Mouse (Mus musculus) hematopoietic multipotent progenitor cell, adult 10-12 weeks (in vitro differentiated cells): Measurements from ENCODE around the gene Apoa1. TPM values are rescaled to one million over a fixed set of nuclear protein-coding genes. Genes with fewer than 3 reads are reported as not detected.

Experiments
- polyA plus RNA-seq: library from polyadenylated mRNA; stranded (reverse); fragments of >175 nt; gene quantifications from 2 replicates; pipeline ENCODE4 v1.2.3, GENCODE M21; 2012; ENCODE audit warnings: low replicate concordance

The Apoa1 gene
- polyA plus RNA-seq: not detected in 2 replicates

DNA sequence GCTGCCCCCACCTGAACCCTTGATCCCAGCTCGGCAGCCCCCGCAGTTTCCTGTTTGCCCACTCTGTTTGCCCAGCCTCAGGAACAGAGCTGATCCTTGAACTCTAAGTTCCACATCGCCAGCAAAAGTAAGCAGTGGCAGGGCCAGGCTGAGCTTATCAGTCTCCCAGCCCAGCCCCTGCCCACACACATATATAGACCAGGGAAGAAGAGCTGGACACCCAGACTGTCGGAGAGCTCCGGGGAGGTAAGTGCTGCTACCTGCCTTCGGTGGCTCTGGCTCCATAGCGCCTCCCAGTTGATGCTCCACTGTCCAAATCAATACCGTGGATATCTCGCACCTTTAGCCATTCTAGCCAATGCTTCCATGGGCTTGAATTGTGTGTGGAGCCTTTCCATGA is at the start of gene Apoa1:
Gene Apoa1 (plus strand): TSS at position 90 of the 400 bp plus-strand sequence.

DNA sequence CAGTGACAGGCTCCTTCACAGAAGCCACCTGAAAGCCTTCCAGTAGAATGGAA is 7.0 kb downstream of the Apoa1 start, which contains the start of gene Apoc3:
Gene Apoc3 (minus strand): TSS at position 41 of the 53 bp plus-strand sequence.

DNA sequence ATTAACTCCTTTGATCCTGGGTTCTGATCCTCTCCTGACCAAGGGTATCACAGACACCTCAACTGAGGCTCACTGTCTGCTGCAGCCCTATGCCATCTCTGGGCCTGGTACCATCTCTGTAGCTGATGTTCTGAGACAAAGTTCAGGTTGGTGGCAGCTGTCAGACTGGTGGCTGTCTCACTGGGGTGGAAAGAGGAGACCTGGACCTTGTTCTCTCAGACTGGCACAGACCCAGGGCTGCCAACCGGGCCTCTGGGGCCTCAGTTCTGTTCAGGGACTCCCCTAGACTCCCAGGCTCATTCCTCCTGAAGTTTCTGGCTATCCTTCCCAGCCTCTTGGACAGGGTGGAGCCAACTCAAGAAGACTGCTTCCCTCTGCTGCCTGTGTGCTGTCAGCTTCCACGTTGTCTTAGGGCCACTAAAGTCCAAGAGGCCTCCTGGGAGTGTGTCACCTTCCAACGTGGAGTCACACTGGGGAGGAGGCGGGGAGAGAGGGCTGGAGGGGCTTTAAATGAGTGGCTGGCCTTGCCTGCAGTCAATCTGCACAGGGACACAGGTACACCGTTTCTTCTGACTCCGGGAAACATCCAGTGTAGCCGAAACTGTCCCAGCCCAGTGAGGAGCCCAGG is 12.3 kb downstream of the Apoa1 start, which contains the start of gene Apoa4:
Gene Apoa4 (plus strand): TSS at position 171 of the 628 bp plus-strand sequence.

DNA sequence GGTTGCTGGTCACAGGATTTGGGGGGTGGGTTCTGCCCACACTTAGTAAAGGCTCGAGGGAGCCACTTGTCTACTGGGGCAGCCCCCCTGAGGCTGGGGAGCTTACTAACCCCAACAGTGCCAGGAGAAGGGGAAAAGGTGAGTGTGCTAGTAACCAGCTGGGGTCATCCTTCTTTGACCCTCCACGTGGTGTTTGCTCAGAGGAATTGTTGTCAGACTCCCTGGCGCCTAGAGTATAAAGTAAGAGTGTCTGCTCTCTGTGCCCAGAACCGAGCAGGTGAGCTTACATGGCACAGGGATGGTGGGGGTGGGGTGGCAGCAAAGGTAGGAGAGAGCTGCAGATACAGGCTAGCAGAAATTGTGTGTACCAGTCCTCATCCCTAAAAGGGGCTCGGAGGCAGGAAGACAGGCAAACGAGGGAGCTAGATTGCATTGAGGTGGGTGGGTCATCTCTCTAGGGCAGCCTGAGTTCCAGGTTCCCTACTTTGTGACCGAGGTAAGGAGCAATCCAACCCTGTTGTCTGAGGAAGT is 40.0 kb downstream of the Apoa1 start, which contains the start of gene Apoa5:
Gene Apoa5 (plus strand): TSS at position 291 of the 531 bp plus-strand sequence.

DNA sequence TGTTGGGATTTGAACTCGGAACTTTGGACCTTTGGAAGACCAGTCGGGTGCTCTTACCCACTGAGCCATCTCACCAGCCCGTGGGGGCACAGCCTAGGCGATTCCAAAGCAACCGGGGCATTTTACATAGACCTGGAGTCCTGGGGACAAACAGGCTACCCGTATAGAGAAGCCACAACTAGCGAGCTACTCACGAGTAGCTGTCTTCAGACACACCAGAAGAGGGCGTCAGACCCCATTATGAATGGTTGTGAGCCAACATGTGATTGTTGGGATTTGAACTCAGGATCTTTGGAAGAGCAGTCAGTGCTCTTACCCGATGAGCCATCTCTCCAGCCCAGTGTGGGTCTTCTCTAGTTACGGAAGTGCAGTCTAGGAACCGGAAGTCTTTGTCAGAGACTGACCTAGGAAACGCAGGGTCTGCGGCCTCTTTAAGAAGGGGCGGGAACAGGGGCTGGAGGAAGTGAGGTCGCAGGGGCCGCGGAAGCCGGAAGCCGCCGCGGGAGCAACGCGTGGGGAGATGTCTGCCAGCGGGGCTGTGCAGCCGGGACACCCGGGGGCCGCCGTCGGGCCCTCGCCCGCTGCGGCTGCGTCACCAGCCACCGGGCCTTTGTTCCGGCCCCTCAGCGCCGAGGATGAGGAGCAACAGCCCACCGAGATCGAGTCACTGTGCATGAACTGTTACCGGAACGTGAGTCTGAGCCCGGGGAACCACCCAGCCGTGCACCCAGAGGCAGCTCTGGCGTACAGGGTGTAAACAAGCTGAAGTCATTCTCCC is 44.5 kb downstream of the Apoa1 start, which contains the start of gene Zpr1:
Gene Zpr1 (plus strand): TSS at position 388 of the 778 bp plus-strand sequence.

Other genes with a start within 250 kb of the Apoa1 start
- 59.1 and 67.6 TPM in 2 replicates for gene Pafah1b2, start 215.9 kb upstream of the Apoa1 start, polyA plus RNA-seq
- 17.7 and 19.2 TPM in 2 replicates for gene Sik3, start 215.8 kb upstream of the Apoa1 start, polyA plus RNA-seq
- not detected in 2 replicates for gene Apoc3, start 7.1 kb downstream of the Apoa1 start, polyA plus RNA-seq
- not detected in 2 replicates for gene Apoa4, start 12.1 kb downstream of the Apoa1 start, polyA plus RNA-seq
- gene Apoa5, start 40.1 kb downstream of the Apoa1 start, polyA plus RNA-seq: not detected in 2 replicates
- 17.6 and 34.7 TPM in 2 replicates for gene Zpr1, start 44.5 kb downstream of the Apoa1 start, polyA plus RNA-seq
- gene Bud13, start 54.4 kb downstream of the Apoa1 start, polyA plus RNA-seq: 8.8 and 14.2 TPM in 2 replicates
- not detected in 2 replicates for gene 4931429L15Rik, start 91.4 kb downstream of the Apoa1 start, polyA plus RNA-seq